Mouse (Mus musculus): ENCODE measurements around the gene Tmem88b.
A peak's percentile ranks its signal among the peaks of the same experiment; 100 is the strongest.
"Not testable (repeated sequence)": the region's sequence is repeated elsewhere in the genome, so short reads cannot be mapped to it uniquely, and the experiment has no call there.

Tmem88b gene

GRCm38 (mm10) chr4:155759862-155760612 is 25.6 kb downstream of the Tmem88b start:
- peak; percentile 47 for DNase-seq

- DNase-seq, result no peak
These were observed 28.7 kb downstream of the Tmem88b start for GRCm38 (mm10) chr4:155757011-155757410.

GRCm38 (mm10) chr4:155746575-155747490 is 38.8 kb downstream of the Tmem88b start:
- DNase-seq, result no peak

- DNase-seq, result no peak
These were observed 39.6 kb downstream of the Tmem88b start for GRCm38 (mm10) chr4:155746036-155746548.

GRCm38 (mm10) chr4:155745136-155745535 is 40.5 kb downstream of the Tmem88b start:
- DNase-seq, result no peak

- no peak for DNase-seq
These were observed 41.2 kb downstream of the Tmem88b start for GRCm38 (mm10) chr4:155744474-155744873.

- DNase-seq, result no peak
These were observed 43.0 kb downstream of the Tmem88b start for GRCm38 (mm10) chr4:155742684-155743083.

GRCm38 (mm10) chr4:155740681-155741080 is 45.0 kb downstream of the Tmem88b start:
- not testable (repeated sequence) for DNase-seq

GRCm38 (mm10) chr4:155739741-155740636 is 45.7 kb downstream of the Tmem88b start:
- DNase-seq, result no peak

GRCm38 (mm10) chr4:155739152-155739551 is 46.5 kb downstream of the Tmem88b start:
- DNase-seq, result no peak

- DNase-seq, result no peak
These were observed 47.4 kb downstream of the Tmem88b start for GRCm38 (mm10) chr4:155738262-155738661.

- no peak for DNase-seq
These were observed 49.3 kb downstream of the Tmem88b start for GRCm38 (mm10) chr4:155736421-155736820.

- no peak for DNase-seq
These were observed 49.9 kb downstream of the Tmem88b start for GRCm38 (mm10) chr4:155735788-155736187.

GRCm38 (mm10) chr4:155734951-155735702 is 50.5 kb downstream of the Tmem88b start:
- peak; percentile 73 for DNase-seq

GRCm38 (mm10) chr4:155734350-155734941 is 51.2 kb downstream of the Tmem88b start, which contains the start of gene Tmem240:
TSS of gene Tmem240 (plus strand) at chr4:155734800.
- DNase-seq, result peak; percentile 97

- no peak for DNase-seq
These were observed 52.4 kb downstream of the Tmem88b start for GRCm38 (mm10) chr4:155733267-155733666.

All from retina, postnatal 1 day (tissue).